Mouse (Mus musculus): ENCODE data around the gene Bet1l. TPM values are rescaled to one million over a fixed set of nuclear protein-coding genes. Genes with fewer than 3 reads are reported as not detected.
"Not testable (repeated sequence)": the region's sequence is repeated elsewhere in the genome, so short reads cannot be mapped to it uniquely, and the experiment has no call there.

The Bet1l gene
- total and polyA plus RNA-seq, 2 experiments from 2014 or later = 19.1 to 49.9 TPM

DNA sequence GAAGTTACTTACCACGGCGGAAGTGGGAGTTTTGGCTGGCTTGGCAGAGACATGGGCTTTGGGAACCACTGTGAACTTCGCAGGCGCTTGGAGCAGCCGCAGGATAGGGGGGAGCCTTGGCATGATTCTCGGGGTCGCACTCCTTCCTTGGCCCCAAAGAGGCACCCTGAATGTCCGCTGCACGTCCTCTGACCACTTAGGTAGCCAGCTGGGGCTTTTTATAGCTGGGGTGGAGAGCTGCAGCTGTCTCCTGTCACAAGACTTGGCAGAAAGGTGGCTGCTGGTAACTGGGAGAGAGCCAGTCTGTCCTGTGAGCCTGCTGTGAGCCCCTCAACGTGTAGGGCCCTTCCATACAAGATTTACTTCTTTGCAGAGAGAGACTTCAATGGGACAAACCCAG lies 42.8 kb upstream of the Bet1l start, which contains the start of gene Cox8b:
Gene Cox8b, minus strand, starts transcription at position 227 of the 400 bp plus-strand sequence.
- 85% methylated on average over 10 of the region's 10 CpGs for WGBS
- Histone ChIP-seq H3K27me3 (ENCODE audit: insufficient read depth, low read length) (no peaks in the 10 kb centered on the region), H3K9ac (replicated peaks; ENCODE audit: low read length, poor library complexity, severe bottlenecking) (no peak within 1 kb of the TSS), H3K27ac (ENCODE audit: low read depth, low read length) (no peak within 1 kb of the TSS), H3K4me2 (ENCODE audit: low read depth, low read length, poor library complexity, severe bottlenecking) (no peak within 1 kb of the TSS), H3K36me3 (ENCODE audit: insufficient read depth, low read length) (peaks cover 32% of the 10 kb centered on the region), H3K4me3 (ENCODE audit: low read depth, low read length) (no peak within 1 kb of the TSS), H3K4me1 (ENCODE audit: insufficient read depth, low read length) (no peaks in the 10 kb centered on the region), H3K9me3 (ENCODE audit: low read length) (no peaks in the 10 kb centered on the region)
- no peak for ATAC-seq (ENCODE audit: low FRiP score)
- TF ChIP-seq CTCF (IDR thresholded peaks at IDR 0.05) = no peak
- no peak for DNase-seq (ENCODE audit: low spot score)

DNA sequence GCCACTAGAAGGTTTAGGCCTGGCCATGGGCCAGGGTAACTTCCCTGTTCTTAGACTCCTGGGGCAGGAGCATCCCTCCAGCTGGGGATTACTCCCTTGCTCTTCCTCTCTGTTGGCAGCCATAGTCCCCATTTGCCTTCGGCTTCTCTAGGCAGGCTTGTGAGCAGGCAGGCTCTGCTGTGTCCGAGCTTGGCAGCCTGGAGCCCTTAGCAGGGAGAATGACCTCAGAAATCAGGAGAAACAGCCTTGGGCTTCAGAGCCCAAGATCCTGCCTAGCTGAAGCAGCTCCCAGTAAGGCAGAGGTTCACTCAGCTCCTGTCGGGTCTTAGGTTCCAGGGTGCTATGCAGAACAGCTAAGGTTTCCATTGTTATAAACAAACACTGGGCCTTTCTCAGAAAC lies 41.7 kb upstream of the Bet1l start:
- H3K27ac ChIP-seq (ENCODE audit: low read depth, low read length) = no peak overlapping the region
- no peak for TF ChIP-seq CTCF (IDR thresholded peaks at IDR 0.05)
- H3K36me3 ChIP-seq (ENCODE audit: insufficient read depth, low read length) = peaks cover 37% of the 10 kb centered on the region
- no peak overlapping the region for H3K4me2 ChIP-seq (ENCODE audit: low read depth, low read length, poor library complexity, severe bottlenecking)
- WGBS = 77% methylated on average over 3 of the region's 3 CpGs
- no peaks in the 10 kb centered on the region for H3K27me3 ChIP-seq (ENCODE audit: insufficient read depth, low read length)
- no peak for ATAC-seq (ENCODE audit: low FRiP score)
- H3K4me1 ChIP-seq (ENCODE audit: insufficient read depth, low read length) = no peaks in the 10 kb centered on the region
- H3K9ac ChIP-seq (replicated peaks; ENCODE audit: low read length, poor library complexity, severe bottlenecking) = no peak overlapping the region
- no peak overlapping the region for H3K4me3 ChIP-seq (ENCODE audit: low read depth, low read length)
- no peaks in the 10 kb centered on the region for H3K9me3 ChIP-seq (ENCODE audit: low read length)
- DNase-seq (ENCODE audit: low spot score) = no peak

DNA sequence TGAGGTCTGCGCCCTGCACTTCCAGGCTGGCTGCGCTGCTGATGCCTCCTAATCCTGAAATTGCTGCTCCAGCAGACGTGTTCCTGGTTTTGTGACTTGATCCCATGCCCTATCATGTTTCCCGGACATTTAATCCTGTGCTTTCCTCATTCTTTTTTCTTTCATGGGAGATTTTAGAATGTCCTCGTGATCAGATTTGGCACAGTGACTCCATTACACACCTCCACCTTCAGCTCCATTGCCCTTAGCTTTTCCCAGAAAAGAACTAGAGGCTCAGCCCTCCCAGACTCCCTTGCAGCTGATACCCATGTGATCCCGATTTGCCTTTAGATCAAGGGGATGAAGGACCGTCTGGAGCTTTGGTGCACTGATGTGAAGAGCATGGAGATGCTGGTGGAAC lies 40.5 kb upstream of the Bet1l start:
- no peak for TF ChIP-seq CTCF (IDR thresholded peaks at IDR 0.05)
- Histone ChIP-seq H3K9ac (replicated peaks; ENCODE audit: low read length, poor library complexity, severe bottlenecking) (no peak overlapping the region), H3K9me3 (ENCODE audit: low read length) (no peaks in the 10 kb centered on the region), H3K36me3 (ENCODE audit: insufficient read depth, low read length) (peaks cover 40% of the 10 kb centered on the region), H3K4me1 (ENCODE audit: insufficient read depth, low read length) (no peaks in the 10 kb centered on the region), H3K4me3 (ENCODE audit: low read depth, low read length) (no peak overlapping the region), H3K27ac (ENCODE audit: low read depth, low read length) (no peak overlapping the region), H3K27me3 (ENCODE audit: insufficient read depth, low read length) (no peaks in the 10 kb centered on the region), H3K4me2 (ENCODE audit: low read depth, low read length, poor library complexity, severe bottlenecking) (no peak overlapping the region)
- DNase-seq (ENCODE audit: low spot score) (no peak), ATAC-seq (ENCODE audit: low FRiP score) (no peak)
- 90% methylated on average over 7 of the region's 7 CpGs for WGBS

DNA sequence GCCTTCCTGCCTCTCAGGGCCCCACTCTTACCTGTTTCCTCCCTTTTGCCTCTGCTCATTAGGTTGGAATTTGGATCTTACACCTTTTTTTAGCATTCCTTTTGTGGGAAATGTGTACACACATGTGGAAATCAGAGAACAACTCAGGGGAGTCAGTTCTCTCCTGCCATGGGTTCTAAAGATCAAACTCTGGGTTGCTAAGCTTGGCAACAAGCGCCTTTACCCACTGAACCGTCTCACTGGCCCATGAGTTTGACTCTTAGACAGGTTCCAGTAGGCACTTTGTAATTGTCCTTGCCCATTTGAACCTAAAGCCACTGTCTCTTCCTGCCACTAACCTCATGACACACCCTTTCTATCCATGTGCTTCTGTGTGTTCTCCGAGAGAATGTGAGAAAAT lies 37.2 kb upstream of the Bet1l start:
- Histone ChIP-seq H3K4me3 (ENCODE audit: low read depth, low read length) (no peak overlapping the region), H3K9me3 (ENCODE audit: low read length) (no peaks in the 10 kb centered on the region), H3K9ac (replicated peaks; ENCODE audit: low read length, poor library complexity, severe bottlenecking) (no peak overlapping the region), H3K4me1 (ENCODE audit: insufficient read depth, low read length) (no peaks in the 10 kb centered on the region), H3K4me2 (ENCODE audit: low read depth, low read length, poor library complexity, severe bottlenecking) (no peak overlapping the region), H3K36me3 (ENCODE audit: insufficient read depth, low read length) (peaks cover 54% of the 10 kb centered on the region), H3K27me3 (ENCODE audit: insufficient read depth, low read length) (no peaks in the 10 kb centered on the region), H3K27ac (ENCODE audit: low read depth, low read length) (no peak overlapping the region)
- no peak for DNase-seq (ENCODE audit: low spot score)
- ATAC-seq (ENCODE audit: low FRiP score) = no peak
- TF ChIP-seq CTCF (IDR thresholded peaks at IDR 0.05) = no peak
- WGBS = 92% methylated on average over 3 of the region's 3 CpGs

DNA sequence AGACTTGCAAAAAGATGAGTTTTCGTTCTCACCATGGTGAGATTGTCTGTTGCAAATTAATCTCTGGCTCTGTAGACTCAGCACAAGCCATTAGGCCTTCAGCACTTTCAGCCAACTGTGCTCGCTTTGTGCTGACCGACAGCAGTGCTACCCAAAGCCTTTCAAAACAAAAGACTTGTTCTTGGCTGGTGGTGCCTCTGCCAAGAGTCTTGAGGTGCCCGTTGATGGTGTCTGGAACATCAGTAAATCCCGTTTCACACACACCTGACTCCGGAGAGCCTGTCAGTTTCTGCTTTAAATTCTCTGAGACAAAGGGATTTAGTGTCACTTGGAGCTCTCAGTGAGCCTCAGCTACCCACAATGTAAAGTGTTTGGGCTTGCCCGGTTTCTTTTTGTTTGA lies 36.7 kb upstream of the Bet1l start:
- ATAC-seq (ENCODE audit: low FRiP score) = no peak
- H3K9me3 ChIP-seq (ENCODE audit: low read length) = no peaks in the 10 kb centered on the region
- no peak overlapping the region for H3K4me2 ChIP-seq (ENCODE audit: low read depth, low read length, poor library complexity, severe bottlenecking)
- H3K27me3 ChIP-seq (ENCODE audit: insufficient read depth, low read length) = no peaks in the 10 kb centered on the region
- H3K36me3 ChIP-seq (ENCODE audit: insufficient read depth, low read length) = peaks cover 53% of the 10 kb centered on the region
- no peak for DNase-seq (ENCODE audit: low spot score)
- H3K9ac ChIP-seq (replicated peaks; ENCODE audit: low read length, poor library complexity, severe bottlenecking) = no peak overlapping the region
- H3K27ac ChIP-seq (ENCODE audit: low read depth, low read length) = no peak overlapping the region
- no peak for TF ChIP-seq CTCF (IDR thresholded peaks at IDR 0.05)
- H3K4me1 ChIP-seq (ENCODE audit: insufficient read depth, low read length) = no peaks in the 10 kb centered on the region
- no peak overlapping the region for H3K4me3 ChIP-seq (ENCODE audit: low read depth, low read length)
- WGBS = 84% methylated on average over 7 of the region's 7 CpGs

DNA sequence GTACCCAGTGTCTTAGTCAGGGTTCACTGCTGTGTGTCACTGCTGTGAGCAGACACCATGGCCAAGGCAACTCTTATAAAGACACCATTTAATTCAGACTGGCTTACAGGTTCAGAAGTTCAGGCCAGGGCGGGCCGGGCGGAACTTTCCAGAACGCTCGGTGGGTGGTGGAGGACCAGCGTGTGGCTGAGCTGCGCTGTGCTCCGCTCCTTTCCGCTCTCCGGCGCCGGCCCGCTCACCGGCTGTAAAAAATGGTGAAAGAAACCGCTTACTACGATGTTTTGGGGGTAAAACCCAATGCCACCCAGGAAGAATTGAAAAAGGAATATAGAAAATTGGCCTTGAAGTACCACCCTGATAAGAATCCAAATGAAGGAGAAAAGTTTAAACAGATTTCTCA lies 33.3 kb upstream of the Bet1l start:
- H3K9me3 ChIP-seq (ENCODE audit: low read length); DNase-seq (ENCODE audit: low spot score); H3K27me3 ChIP-seq (ENCODE audit: insufficient read depth, low read length); H3K4me1 ChIP-seq (ENCODE audit: insufficient read depth, low read length); H3K27ac ChIP-seq (ENCODE audit: low read depth, low read length); H3K4me3 ChIP-seq (ENCODE audit: low read depth, low read length); H3K9ac ChIP-seq (replicated peaks; ENCODE audit: low read length, poor library complexity, severe bottlenecking); H3K4me2 ChIP-seq (ENCODE audit: low read depth, low read length, poor library complexity, severe bottlenecking); ATAC-seq (ENCODE audit: low FRiP score): not testable (repeated sequence)
- peaks cover 53% of the 10 kb centered on the region for H3K36me3 ChIP-seq (ENCODE audit: insufficient read depth, low read length)
- WGBS = 95% methylated on average over 16 of the region's 16 CpGs
